Mouse (Mus musculus) natural killer cell, adult 2 months (primary cell): ENCODE measurements around the gene Rps8.
"Not testable (repeated sequence)": the region's sequence is repeated elsewhere in the genome, so short reads cannot be mapped to it uniquely, and the experiment has no call there.

ENCODE experiments used
- DNase-seq, 2 experiments: peaks; one replicate each; pipeline ENCODE4 v3.0.0; 2022; ENCODE audit warnings: low spot score in 2 of 2

Gene Rps8

DNA sequence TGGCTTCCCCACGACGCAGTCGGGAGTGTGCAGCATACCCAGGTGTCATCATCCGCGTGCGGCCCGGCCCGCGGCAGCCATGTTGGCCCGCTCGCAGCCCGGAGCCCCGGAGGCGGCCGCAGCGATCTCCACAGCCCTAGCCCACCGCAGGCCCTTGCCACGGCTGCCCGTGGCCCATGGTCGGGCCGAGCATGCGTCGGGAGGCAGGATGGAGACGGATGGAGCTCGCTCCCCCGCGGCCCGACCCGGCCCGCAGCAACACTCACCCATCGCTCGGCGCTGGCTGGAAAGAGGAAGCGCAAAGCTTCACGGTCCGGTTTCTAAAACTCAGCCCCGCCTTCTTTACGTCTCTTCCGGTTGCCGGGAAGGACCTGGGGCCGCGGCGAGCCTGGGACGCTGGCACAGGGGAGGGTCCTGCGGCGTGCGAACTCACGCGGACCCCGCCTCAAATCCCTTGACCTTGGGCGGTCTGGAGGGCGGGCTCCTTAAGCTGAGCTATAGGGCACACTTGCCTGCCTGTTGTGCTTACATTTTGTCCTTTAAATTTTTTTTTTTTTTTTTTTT, at the start of gene Rps8:
Gene Rps8 (minus strand): TSS at position 452 of the 564 bp plus-strand sequence.
- peak; percentile 72 to 79 for DNase-seq

DNA sequence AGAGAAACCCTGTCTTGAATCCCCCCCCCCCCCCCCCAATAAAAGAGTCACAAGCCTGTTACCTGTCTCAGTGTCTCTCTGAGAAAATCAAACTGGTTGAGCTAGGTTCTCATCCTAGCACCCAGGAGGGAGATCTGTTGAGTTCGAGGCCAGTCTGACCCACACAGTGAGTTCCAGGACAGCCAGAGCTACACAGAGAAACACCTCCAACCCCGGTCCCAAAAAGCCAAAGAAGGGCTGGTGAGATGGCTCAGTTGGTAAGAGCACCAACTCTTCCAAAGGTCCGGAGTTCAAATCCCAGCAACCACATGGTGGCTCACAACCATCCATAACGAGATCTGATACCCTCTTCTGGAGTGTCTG, 46.9 kb upstream of the Rps8 start:
- no peak for DNase-seq

DNA sequence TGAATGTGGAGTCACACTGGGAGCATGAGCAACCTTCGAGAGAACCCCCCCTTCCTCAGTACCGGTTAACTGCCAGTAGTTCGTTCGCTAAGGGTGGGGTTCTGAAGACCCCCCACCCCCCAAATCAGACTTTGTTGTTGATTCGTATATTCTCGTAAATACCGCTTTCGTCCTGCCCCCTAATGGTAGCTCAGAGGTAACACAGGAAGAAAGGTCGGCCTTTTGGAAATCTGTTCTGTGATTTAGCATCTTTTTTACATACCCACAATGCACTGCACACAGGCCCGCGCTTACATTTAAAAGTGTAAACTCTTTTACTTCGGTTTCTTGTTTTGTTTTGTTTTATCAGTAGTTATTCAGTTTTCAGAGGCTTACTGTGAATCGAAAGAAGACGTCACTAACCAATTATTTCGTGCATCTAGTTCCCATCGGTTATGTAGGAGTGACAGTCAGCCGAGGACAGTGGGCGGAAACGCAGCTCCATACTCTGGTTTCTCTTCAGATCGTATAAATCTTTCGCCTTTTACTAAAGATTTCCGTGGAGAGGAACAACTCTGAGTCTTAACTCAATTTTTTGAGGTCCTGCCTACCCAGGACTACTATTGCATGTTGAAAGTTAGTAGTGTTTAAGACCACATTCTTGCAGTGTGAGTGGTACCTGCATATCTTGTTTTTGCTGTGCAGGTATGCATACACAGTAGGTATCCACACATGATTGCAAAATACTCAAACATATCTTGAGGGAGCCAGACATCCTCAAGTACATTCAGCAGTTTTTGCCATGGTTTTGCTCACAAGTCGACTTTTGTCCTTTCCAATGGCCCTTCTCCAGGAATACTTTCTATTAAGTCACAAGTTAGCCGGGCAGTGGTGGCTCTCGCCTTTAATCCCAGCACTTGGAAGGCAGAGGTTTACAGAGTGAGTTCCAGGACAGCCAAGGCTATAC, 46.3 kb upstream of the Rps8 start:
- DNase-seq, result peak; percentile 64 to 74

DNA sequence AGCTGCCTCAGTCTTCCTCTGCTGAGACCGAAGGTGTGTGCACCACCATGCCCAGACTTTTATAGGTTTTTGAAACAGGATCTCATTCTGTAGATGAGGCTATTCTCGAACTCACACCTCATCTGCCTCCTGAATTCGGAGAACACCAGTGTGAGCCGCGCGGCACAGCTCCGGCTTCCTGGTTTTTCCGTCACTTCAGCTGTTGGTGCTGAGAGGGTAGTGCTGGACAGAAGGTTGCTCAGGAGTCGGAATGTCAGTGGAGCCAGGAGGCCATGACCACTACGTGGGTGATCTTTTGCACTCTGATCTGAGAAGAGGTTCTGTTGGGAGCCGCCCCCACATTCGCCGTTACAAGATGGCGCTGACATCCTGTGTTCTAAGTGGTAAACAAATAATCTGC, 35.8 kb upstream of the Rps8 start:
- no peak for DNase-seq

DNA sequence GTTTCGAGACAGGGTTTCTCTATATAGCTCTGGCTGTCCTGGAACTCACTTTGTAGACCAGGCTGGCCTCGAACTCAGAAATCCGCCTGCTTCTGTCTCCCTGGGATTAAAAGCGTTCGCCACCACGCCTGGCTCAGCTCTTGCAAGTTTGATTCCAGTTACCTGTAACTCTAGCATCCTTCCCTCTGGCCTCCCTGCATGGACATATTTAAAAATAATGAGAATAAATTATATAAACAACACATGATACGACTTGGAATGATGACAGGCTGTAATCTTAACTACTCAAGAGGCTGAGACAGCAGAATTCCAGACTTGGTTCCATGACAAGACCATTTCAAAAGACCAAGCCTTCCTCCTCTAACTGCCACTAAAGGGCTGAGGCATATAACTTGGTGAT, 34.6 kb upstream of the Rps8 start:
- DNase-seq, result no peak

DNA sequence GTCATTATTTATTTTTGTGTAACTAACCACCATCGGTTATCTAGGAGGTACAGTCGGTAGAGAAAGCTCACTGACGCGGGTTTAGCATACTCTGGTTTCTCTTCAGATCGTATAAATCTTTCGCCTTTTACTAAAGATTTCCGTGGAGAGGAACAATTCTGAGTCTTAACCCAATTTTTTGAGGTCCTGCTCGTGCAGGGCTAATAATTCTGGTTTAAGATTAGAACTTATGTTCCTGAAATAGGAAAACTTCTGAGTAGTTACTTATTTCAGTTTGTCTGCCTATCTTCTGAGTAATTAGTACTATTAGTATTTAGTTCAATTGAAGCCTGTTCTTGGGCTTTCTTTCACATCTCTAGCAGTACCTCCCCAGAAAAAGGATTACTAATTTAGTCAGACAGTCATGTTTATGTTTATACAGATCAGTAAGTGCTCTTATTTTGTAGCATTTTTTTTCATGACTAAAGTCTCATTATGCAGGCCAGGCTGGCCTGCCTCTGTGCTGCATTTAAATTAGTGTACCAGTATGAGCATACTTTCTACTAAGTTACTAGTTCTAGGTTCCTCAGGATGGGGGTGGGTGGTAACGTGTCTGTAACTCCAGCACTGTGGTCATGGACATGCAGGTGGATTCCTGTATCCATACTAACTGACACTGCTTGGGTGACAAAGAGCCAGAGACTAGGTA, 34.0 kb upstream of the Rps8 start:
- peak in 1 of 2 experiments; percentile 18 for DNase-seq

DNA sequence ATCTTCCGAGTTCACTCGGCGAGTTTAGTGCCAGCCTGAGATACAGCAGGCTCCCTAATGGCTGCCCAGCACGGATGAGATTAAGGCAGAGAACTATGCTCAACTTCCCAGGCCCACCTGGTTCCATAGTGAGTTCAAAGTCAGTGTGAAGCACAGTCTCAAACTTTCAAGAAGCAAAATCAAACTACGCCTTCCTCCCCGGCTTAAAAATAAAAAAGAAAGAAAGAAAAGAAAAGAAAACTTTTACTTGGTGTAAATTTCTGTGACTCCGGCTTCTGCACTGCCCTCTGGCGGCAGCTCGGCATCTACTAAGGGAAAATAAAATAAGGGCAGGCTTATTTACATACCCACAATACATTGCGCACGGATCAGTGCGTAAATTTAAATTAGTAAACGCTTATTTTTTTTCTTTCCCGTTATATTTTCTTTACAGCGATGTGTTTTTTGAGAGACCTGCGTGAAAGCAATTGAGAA, 33.4 kb upstream of the Rps8 start:
- DNase-seq, result peak; percentile 82 to 88

DNA sequence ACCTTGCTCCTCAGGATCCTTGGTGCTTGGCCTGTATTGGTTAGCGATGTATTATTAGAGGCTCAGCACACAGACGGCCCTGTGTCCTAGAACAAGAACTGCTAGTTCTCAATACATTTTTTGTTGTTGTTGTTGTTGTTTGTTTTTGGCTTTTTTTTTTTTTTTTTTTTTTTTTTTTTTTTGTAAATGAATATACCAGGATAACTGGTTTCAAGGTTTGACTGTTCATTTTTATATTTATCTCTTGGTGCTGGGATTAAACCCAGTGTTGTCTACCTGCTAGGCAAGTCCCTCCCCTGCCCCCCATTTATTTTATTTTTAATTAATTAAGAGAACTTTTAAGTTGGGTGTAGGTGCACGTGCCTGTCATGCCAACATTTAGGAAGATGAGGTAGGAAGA, 32.9 kb upstream of the Rps8 start:
- DNase-seq, result no peak

DNA sequence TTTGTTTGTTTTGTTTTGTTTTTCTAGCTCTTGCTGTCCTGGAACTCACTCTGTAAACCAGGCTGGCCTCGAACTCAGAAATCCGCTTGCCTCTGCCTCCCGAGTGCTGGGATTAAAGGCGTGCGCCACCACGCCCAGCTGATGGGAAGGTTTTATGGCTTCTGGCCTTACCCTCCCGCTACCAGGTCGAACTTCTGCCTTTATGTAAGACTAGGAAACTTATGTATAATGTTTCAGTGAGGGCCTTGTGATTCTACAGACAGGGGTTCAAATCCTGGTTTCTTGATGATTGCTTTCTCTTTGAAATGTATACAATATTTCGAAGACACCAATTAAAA, 26.7 kb upstream of the Rps8 start:
- not testable (repeated sequence) for DNase-seq

DNA sequence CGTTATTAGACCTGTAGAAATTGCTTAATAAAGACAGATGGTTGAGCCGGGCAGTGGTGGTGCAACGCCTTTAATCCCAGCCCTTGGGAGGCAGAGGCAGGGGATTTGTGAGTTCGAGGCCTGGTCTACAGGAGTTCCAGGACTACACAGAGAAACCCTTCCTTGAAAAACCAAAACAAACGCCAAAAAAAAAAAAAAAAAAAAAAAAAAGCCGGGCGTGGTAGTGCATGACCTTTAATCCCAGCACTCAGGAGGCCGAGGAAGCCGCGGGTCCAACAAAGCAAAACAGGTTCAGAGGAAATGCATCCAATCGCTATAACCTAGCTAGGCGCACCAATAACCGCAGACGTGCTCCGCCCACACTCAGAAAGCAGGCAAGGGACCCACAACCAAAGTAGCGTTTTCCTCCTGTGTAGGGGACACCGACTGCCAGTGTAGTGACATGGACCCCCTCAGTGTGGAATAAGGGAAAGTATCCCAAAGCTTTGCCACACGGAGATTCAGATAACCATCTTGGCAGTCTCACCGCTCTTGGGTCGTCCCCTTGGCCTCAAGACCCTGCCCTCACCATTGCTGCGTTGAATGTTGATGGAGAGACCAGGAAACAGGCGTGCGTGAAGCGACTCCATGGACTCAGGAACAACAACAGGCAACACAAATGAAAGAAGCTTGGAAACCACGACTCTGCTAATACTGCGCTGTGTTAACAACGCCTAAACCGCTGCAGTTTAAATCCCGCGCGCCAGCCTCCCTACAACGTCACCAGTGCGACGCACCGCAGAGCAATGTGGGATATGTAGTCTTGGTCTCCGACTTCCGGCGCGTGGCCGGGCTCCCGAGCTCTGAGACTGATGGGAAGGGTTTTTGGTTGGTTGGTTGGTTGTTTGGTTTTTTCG, 26.1 kb upstream of the Rps8 start, which contains the start of gene Kif2c:
Gene Kif2c (minus strand): TSS at position 777 of the 896 bp plus-strand sequence.
- peak; percentile 88 to 90 for DNase-seq

DNA sequence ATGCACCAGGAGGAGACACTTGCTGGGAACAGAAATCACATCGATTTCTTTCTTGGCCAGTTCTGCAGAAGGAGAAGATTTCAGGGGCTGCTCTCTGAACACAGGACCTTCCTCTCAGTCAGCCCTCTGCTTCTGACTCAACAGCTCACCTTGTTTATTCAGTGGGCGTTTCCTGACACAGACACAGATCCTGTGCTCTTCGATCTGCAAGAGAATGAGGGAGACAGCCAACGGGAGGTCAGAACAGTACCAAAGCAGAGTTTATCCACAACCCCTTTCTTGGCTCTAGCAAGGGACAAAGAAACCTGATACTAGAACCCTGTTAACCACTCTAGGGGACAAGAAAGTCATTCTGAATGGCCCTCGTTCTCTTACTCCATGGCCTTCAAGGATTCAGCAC, 13.9 kb upstream of the Rps8 start:
- no peak for DNase-seq

DNA sequence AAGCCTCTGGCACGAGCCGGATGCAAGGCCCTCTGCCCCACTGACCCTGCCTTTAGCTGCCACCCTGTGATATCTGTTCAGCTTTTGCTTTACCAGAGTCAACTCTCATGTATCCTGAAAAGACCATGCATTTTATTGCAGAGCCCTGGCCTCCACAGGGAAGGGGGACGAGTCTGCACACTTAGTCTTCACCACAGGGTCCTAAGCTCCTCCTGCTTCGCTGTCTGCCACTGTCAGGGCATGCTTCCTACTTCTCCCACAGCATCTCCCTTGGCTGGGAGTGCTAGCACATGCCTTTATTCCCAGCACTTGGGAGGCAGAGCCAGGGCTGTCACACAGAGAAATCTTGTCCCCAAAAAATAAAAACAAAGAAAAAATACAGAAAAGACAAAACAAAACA, 5.1 kb upstream of the Rps8 start:
- no peak for DNase-seq

DNA sequence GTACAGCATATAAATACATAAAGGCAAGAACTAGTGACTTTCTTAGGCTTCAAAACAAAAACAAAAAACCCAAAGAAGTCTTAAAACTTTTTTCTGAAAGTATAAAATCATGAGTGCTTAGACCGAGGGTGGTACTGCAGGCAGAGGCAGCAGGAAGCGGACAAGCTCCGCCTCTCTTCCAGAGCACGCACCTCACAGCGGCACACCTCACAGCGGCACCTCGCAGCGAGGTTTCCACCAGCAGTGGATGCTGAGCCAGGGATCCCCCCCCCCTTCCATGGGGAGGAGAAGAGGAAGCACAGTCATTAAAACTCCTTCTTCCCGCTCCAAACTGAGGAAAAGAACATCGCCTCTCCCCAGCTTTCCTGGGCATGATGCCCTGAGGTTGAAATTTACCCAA, 3.6 kb upstream of the Rps8 start:
- DNase-seq, result no peak

DNA sequence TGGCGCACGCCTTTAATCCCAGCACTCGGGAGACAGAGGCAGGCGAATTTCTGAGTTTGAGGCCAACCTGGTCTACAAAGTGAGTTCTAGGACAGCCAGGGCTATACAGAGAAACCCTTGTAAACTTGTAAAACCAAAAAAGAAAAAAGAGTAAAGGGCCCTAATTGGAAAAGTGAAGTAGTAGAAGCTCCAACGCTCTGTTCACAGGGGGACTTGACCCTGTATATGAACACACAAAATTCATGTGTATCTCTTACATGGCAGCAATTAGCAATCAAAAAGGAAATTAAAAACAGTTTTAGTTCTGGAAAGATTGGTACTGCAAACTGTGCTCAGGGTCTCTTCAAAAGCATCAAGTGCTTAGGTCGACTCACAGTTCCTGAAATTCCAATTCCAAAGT, 329 bp upstream of the Rps8 start:
- DNase-seq, result no peak

DNA sequence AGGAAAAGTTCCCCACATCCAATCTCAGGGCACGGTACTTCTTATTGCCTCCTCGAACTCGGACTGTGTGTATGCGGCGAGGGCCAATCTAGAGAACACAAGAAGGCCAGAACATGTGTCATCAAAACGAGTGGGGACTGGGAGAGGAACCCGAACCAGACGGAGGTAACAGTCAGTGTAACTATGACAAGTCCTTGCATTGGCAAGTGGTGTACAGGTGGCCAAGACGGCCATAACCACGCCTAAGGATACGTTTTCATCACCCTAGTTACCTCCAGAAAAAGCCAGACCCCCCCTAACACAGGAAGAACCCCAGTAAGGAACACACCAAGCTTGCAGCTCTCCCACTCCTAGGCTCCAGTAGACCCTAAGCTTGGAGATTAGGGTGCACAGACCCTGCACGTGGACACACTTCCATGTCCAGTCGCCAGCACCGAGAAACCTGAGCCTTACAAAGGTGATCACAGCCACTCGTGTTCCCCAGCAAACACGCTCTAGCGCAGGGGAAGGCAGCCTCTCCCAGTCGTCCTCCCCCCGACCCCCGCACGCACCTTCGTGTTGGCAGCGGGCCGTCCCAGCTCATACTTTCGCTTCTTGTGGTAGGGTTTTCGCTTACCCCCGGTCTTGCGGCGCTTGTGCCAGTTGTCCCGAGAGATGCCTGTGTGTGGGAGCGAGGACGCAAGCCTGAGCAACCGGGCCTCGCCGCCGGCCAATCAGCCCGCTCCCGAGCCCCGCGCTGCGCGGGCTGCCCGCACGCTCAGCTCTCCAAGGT, 837 bp downstream of the Rps8 start:
- DNase-seq, result peak in 1 of 2 experiments; percentile 22

DNA sequence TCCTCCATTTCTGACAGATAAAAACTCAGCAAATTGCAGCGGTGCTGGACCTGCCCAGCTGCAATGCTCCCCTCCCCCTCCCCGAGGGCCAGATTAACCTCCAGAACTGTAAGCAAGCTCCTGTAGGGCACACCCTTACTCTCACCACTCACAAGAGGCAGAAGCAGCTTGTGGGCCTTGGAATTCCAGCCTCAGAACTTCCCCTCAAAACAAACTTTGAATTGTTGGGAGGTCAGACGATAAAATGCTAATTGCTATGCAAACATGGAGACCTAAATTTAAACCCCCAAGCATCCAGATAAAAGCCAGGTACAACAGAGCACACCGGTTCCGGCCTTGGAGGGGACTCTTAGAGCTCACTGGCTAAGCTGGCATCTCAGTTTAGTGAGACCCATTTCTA, 3.3 kb downstream of the Rps8 start:
- DNase-seq, result no peak

DNA sequence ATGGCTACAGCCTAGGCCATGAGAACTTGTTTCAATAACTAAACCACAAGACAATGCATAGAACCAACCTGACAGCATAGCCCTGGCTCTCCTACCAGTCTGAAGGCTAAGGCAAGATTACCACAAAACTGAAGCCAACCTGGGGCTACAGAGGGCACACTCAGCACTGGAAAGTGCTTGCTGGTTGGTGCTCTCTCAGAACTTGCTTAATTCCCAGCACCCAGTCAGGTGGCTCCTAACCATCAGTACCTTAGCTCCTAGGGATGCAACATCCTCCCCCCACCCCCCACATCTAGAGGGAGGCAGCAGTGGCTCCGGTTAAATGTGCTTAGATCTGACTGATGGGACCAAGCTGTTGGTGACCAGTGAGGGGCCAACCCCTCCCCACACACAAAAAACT, 4.6 kb downstream of the Rps8 start:
- no peak for DNase-seq

DNA sequence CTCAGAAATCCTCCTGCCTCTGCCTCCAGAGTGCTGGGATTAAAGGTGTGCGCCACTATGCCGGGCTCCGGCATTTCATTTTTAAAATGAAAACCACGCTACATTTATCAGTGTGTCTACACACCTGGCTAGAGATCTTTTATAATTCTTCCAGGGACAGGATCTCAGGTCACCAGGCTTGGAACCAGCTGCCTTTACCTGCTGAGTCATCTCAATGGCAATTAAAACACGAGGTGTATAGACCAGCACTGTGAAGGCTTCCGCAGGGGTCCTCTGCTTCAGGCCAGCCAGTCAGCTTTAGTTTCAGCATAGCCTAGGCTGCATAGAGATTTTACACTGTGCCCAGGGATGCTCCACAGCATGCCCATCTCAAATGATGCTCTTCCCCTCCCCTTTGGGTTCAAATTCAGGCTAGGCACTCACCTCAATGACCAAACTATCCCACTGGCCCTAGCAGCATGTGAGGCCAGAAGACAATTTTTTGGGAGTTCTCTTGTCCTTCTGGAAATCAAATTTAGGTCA, 5.8 kb downstream of the Rps8 start:
- no peak for DNase-seq

DNA sequence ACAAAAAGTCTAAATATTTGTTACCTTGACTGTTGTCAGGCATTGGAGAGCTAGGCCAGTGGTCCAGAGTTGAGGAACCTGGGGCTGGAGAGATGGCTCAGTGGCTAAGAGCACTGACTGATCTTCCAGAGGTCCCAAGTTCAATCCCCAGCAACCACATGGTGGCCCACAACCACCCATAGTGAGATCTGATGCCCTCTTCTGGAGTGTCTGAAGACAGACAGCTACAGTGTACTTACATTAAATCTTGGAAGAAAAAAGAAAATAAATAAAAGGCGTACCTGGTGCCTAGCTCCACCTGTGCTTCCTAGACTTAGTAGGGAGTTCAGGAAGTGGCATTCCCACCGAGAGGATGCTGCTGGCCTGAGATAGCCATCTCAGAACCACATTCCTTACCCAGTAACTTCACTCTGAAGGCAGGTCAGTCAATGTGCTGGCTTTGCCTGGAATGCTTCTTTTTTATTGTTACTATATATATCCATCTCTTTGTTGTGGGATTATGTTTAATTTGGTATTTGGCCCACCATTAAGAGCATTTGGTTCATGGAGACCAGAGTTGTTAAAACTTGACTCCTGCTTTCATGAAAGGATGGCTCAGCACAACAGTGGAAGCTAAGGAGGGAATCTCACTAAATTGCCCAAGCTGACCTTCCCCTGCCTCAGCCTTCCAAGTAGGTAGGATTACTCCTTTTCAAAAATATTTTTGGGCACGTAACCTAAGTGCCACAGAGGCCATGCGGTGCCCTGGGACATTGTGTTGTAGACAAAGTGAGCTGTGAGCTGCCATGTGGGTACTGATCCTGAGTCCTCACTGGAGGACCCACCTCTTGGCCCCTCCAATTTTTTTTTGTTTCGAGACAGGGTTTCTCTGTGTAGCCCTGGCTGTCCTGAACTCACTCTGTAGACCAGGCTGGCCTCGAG, 6.5 kb downstream of the Rps8 start:
- DNase-seq, result no peak

DNA sequence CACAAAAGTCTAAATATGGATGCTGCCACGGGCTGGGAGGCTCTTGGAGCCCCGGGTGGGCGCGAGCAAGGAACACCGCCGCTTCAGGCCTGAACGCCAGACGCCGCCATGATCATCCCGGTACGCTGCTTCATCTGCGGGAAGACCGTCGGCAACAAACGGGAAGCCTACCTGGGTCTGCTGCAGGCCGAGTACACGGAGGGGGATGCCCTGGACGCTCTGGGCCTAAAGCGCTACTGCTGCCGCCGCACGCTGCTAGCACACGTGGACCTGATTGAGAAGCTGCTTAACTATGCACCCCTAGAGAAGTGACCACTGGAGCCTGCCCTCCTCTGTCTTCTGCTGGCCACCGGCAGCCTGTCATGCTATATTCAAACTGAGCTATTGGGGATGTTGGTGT, 7.2 kb downstream of the Rps8 start:
- DNase-seq, result no peak
